Mouse (Mus musculus): ENCODE measurements at regions not wholly inside any gene's neighbourhood (a gene's known extent, or its start where the extent isn't known, plus 50 kb on each side); places are given as distances from the start of the nearest gene placed in this dataset.

DNA sequence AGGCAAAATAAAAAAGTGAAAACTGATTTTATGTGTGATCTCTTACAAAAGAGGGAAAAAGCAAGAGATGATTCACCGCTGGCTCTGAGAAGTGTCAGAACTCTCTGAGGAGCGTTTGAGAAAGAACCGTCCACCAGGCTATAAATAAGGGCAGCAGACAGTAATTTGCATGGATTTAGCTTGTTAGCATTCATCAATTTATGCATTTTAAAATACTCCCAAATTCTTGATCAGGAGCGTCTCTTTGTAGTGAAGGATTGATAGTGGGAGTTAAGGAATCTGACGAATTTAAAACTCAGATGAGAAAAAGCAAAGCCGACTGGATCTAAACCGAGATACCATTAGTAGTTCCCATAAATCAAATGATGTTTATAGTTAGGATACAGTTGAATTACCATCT is 146.8 kb upstream of the Gm10295 start:
- DNase-seq (ENCODE audit: low spot score in 2 of 2), result no peak
- intact Hi-C loops (cut with DNase I), result no loop called here

DNA sequence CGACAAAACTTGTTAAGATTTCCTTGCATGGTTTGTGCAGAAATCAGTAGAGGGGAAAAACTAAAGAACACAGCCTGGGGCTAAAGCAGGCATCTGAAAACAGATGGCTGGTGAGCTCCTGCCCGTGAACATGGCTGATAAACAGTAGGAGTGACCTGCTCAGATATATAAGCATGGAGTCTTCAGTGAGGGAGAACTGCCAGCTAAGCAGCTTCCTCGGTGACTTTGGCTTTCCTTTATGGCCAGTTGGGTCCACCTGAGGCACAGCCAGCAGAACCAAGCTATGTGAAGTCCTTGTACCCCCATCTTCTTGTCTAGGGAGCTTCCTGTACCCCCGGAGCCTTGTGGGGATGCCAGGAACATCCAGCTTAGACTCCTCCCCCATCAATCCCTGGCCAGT is 139.8 kb upstream of the Gm10295 start:
- DNase-seq (ENCODE audit: low spot score in 2 of 2), result no peak
- intact Hi-C loops (cut with DNase I), result no loop called here

DNA sequence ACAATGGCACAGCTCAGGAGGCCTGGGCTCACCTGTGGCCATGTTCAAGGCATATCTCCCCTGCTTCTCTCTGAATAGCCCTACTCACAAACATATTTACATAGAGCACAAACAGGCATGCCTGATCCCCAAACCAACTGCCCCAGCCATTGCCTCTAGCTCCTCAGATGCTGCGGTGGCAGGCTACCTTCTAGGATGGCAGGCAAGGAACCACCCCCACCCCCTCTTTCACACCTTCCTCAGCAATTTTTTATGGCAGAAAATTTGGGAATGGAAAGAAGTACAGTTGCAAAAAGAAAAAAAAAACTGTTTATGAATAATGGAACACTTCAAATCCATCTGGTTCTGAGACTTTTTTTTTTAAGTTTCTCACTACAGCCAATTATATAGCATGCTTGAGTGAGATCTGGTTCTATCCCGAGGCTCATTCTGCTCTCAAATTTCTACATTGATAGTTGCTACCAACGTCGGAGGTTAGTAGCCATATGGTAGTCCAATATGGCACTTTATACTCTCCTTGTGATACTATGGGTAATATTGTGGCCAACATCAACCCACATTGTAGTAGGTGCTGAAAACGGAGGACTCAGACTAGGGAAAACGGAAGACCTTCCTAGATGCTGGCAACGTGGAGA is 136.8 kb upstream of the Gm10295 start:
- peak in 1 of 2 experiments; percentile 4 for DNase-seq (ENCODE audit: low spot score in 2 of 2)
- intact Hi-C loops (cut with DNase I), result no loop called here

DNA sequence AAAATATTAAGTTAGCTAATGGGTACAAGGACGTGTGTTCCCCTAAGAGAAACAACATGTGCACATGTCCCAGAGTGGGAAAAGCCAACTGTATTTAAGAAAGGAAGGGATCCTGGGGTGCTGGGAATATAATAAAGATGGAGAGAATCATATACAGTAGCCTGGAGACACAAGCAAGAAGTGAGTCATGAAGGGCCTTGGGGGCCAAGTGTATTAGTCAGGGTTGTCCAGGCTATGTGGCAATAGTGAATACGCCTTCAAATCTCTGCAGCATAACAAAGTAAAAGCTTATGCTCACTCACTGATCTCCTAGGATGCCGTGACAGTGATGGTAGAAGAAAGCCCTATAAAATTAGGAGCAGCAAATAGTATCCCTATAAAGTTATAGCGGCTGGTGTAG is 124.1 kb upstream of the Gm10295 start:
- intact Hi-C loops (cut with DNase I), result no loop called here
- no peak for DNase-seq (ENCODE audit: low spot score in 2 of 2)

DNA sequence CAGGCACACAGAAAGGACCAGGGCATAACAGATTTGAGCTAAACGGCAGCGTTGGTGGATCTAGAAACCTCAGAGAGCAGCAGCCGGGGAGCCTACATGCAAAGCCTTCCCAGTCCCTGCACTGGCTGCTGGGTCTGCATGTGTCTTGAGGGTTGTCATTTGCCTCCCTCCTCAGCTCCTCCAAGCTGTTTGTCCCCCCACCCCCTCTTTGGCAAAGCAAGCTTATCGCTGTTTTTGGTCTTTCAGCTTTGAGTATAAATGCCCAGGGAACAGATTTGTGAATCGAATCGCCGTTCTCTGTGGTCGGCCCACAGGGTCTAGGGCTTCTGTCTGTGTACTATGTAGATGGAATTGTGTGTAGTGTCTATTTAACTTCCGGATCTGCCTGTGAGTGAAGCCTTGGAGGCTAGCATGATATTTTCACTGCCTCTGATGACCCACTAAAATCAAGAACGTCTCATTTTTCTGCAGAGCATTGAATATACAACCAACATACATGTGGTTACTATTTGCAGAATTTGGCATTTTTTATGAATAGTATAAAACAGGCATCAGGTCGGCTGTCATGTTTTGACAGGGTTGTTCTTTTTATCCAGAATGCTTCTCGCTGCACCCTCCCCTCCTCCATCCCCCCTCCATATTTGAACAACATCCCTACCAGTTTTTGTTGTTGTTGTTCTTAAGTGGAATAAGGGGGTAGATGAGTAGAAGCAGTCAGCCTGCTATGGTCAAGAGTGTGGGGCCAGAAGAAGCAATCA is 121.3 kb upstream of the Gm10295 start:
- intact Hi-C loops (cut with DNase I), result no loop called here

DNA sequence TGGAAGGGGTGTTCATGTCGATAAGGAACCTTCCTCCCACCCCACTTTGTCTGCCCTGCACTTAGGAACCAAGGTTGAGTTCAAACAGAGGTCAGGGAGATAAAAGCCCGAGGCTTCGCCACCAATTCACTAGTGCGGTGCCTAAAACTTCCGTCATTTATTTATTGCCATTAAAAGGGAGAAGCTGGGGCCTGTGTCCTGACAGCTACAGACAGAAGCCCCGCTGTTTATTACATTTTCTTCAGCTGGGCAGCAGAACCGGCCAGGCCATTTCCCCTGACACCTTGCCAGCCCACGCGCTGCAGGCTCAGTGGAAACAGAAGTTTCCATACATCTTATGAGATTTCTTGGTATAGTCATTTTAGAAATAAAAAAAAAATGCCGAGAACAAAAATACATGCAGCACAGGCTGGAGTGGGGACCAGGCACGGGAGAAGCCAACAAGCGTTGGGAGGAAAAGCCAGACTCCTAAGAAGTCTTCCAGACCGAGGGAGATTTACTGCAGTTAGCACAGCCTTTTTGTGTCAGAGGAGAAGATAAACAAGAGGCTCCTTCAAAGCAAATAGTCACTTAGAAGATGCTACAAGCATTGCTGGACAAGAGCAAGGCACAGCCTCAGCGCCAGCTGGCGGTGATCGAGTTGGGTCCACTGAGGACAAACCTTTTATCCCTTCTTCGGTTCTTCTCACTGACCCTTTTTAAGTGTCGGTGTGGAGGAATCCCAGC is 120.5 kb upstream of the Gm10295 start:
- intact Hi-C loops (cut with DNase I), result no loop called here
- DNase-seq (ENCODE audit: low spot score in 2 of 2), result peak; percentile 18 to 19

More for the DNA sequence above, 121.3 kb upstream of the Gm10295 start:
- no peak for DNase-seq (ENCODE audit: low spot score in 2 of 2)

DNA sequence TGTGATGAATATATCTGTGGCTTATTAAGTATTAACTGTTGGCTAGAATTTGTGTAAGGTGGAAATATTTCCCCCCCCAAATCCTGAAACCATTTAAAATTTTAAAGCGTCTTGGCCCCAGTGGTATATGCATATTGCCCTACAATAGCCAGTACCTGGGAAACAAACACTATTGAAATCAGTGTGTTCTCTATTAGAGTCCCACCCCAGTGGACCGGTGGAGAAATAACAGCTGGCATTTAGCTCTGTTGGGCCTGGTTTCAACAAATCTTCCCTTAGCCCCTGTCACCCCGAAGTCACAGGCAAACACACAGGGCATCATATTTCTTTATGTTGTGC is 120.0 kb upstream of the Gm10295 start:
- no peak for DNase-seq (ENCODE audit: low spot score in 2 of 2)
- intact Hi-C loops (cut with DNase I), result no loop called here

DNA sequence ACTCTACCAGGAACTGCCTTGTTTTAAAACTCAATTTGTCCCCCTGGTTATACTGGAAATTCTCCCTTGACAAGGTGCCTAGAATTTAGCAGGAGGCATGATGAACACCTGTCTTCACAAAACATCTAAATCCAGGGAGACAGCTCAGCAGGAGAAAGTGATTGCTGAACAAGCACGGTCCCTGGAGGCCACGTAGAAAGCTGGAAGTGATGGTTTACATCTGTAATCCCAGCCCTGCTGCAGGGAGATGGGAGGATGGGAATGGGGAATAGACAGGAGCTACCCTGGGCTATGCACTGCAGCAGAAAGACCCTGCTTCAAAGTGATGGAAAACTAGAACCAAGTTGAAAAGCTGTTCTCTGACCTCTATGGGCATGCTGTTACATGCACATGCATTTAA is 119.1 kb upstream of the Gm10295 start:
- intact Hi-C loops (cut with DNase I), result no loop called here
- DNase-seq (ENCODE audit: low spot score in 2 of 2), result no peak

DNA sequence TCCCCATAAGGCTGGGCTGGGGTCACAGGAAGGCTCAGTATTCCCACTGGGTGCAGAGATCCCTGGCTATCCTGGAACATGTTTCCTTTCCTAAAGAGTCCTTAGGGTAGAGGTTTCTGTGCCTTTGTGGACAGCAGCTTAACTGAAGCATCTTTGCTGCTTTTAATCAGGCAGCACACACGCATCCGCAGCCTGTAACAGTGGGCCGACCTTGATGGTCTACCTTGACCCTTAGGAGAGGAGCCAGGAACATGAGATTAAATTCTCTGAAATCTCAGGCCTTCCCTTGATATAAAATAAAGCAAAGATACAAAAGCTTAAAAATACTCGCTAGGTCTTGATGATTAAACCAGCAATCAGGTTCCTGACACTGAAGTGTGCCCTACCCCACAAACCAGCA is 118.7 kb upstream of the Gm10295 start:
- intact Hi-C loops (cut with DNase I), result no loop called here
- no peak for DNase-seq (ENCODE audit: low spot score in 2 of 2)

DNA sequence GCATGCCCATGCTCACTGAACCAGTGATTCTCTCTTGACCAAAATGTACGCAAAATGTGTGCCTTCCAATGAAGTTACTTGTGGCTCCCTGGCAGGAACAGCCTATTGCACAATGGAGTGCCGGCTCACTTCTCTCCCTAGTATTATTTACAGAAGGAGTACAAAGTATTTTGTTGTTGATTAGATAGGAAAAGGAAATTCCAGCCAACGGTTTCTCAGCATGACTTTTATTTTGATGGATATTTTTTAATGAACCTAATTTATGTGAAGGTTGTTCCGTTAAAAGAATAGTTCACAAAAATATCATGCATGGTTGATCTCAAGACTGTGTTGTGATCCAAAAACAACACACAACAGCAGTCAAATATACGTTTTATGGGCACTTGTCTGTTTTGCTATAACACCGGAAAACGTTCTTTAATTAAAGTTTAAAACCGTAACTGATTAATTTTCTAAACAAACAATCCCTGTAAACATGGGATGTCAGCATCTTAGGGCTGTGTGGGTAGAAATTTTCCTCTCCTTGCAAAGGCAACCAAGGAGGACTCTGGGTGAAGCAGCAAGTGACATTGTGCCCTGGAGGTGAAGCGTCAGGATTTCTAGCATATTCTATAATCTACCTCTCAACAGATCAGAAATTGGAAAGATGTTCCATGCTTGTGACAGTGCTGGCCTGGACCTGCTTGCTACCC is 116.3 kb upstream of the Gm10295 start:
- no peak for DNase-seq (ENCODE audit: low spot score in 2 of 2)
- intact Hi-C loops (cut with DNase I), result no loop called here

DNA sequence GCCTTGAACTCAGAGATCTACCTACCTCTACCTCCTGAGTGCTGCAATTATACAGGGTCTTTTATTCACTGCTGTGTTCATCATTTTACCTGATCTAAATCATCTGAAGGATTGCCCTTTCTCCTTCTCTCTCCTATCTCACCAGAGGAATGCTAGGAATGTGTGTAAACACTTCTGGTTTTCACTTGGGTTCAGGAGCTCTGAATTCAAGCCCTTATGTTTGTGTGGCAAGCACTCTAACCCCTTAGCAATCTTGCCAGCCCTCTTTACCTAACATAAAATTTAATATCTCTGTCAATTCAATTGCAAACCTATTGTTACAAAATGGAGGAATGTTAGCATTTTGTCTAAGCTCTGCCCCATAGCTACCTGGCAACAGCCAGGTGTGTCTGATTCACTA is 112.8 kb upstream of the Gm10295 start:
- no peak for DNase-seq (ENCODE audit: low spot score in 2 of 2)
- intact Hi-C loops (cut with DNase I), result no loop called here

DNA sequence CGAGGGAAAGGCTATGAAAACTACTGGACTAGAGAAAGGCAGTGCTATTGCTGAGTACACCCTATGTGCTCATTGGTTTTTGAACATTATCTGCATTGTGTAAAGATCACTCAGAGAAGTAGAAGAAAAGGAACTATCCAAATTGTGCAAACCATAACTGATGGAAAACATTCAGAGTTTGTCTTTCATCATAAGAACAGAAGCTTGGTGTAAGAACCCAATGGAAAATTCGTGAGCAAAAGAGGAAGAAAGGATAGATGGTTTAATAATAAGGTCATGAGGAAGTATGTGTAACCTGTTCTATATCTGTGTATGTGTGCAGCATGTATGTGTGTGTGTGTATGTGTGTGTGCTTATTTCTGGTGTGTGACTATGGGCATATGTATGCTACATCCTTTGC is 112.3 kb upstream of the Gm10295 start:
- no peak for DNase-seq (ENCODE audit: low spot score in 2 of 2)
- intact Hi-C loops (cut with DNase I), result no loop called here

DNA sequence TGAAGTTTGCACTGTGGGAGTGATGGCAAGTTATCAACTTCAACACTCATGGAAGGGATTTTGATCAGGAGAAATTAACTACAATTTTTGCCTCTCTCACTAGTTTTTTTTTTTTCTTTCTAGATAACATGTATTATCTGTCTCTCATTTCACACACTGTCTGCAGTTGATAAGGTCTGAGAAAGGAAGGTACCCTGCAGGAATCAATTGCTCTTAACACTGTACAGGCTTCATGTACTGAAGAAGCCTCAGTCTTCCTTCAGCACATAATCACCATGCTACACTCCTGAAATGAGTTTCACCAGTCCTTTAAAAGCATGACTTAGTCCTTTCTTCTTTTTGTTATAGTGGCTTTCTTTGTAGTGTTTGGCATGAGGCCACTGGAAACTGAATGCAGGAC is 108.5 kb upstream of the Gm10295 start:
- intact Hi-C loops (cut with DNase I), result no loop called here
- DNase-seq (ENCODE audit: low spot score in 2 of 2), result no peak

DNA sequence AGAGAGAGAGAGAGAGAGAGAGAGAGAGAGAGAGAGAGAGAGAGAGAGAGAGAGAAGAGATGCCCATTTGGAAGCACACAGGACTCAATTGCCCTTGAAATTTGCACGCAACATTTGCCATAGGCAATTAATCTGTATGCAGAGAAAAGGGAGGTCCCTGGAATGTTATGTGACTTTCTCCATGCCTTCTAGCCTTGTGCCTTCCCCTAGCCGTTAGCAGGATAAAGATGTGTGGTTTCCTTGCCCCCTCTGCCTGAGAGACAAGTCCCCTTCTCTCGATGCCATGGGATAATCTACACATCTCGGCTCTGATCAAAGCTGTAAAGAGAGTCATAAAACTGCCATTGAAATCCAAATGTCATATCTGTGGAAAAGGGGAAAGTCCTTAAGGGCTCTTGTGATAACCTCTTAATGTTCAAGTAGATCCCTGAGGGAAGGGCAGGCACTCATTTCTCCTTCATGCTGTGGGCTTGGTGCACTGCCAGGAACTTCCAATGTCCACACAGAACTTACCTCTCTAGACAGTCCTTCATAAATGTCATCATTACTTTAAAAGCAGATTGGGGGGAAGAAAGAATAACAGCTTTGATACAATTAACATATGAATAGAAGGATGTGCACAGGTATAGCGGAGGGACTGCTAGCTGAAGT is 106.9 kb upstream of the Gm10295 start:
- no peak for DNase-seq (ENCODE audit: low spot score in 2 of 2)
- intact Hi-C loops (cut with DNase I), result no loop called here

DNA sequence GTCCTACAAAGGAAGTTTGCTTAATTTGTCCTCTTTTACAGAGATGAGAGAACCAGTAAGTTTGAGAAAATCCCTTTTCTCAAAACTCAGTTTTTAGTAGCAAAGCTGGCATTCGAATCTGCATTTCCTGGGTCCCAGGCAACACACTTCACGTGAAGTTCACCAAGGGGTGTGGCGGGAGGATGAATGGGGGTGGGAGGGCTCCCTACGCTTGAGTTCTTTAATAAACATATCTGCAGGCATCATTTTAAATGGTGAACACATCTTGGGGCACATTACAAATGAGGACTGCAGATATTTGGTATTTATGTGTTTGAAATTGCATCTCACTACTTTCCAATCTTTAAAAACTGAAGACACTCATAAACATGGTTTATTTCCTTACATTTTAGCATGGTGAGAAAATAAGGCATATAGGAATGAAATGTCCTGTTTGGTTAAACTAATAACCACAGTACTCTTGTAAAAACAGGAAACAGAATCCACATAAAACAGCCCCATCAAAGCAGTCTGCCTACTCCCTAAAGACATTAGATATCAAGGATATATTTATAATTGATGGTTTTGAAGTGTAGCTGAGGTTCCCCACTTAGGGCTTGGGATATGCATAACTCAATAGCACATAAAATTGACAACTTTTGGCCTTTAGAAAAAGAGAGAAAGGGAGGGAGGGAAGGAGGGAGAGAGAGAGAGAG is 106.3 kb upstream of the Gm10295 start:
- intact Hi-C loops (cut with DNase I), result no loop called here
- DNase-seq (ENCODE audit: low spot score in 2 of 2), result no peak

DNA sequence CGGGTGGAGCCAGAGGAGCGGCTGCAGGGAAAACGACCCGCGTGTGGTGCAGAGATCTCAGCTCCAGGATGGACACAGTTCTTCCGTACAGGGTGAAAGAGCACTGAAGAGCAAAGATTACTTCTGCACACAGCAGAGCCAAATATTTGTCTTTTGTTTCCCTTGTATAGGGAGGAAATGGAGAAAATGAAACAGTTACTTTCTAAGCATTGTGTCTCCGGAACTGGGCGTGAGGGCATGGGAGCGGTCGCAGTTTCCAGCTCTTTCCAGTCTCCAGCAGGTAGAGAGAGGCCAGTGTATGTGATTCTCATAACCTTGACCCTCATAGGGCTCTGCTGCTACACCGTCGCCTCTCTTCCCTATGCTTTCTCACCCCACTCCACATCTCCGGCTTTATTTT is 105.1 kb upstream of the Gm10295 start:
- intact Hi-C loops (cut with DNase I), result no loop called here
- DNase-seq (ENCODE audit: low spot score in 2 of 2), result no peak

DNA sequence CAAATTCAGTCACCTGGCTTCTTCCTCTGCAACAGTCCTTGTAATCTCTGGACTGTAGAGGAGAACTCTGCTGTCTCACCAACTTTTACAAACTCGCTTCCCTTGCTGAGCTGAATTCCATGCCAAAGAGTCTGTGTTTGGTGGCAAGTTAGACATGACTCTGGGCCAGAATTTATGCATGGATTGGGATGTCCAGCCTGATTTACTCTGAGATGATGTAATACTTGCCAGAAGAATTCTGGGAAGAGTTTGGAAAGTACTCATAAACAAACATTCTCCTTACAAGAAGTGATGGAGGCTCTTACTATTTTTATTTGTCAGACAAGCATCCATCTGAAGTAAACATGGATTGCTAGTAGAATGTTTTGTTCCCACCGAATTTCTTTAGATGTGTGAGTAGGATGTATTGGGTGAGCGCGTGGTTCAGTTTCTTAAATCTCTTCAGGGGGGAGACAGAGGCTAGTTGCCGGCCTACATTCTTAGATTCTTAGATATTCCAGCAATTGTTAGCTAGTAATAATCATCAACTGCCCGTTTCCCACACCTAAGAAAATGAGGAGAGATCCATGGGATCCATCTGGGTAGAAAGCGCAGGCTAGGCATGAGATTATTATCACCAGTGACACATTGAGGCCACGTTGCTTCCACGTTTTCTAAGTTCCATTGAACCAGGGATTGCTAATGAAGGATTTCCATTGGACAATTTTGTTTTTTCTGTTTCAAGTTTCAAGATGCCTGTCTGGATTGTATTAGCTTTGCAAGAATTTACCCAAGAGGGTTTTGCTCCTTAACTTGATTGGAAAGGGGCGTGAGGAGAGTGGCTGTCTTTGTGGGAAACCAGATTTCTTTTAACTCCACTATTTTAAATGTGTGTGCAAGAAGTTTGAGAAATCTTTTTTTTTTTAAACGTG is 89.3 kb upstream of the Gm10295 start:
- intact Hi-C loops (cut with DNase I), result no loop called here

DNA sequence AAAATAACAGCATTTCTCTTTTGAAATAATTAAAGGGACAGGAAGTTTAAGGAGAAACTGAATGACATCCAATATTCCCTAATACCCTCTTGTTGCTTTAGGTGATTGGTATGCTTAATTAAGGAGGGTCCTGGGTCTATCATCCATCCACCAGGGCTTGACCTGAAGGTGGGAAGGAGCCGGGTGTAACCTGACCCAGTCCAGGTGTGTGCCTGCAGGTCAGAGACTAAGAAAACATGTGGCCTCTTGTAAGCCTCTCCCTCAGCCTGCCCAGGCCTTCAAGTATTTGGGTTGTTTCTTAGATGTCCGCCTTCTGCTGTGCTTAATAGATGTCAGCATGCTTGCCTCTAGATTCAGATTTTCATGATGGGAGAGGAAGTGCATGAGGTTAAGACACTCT is 74.7 kb upstream of the Gm10295 start:
- intact Hi-C loops (cut with DNase I), result no loop called here
- no peak for DNase-seq (ENCODE audit: low spot score in 2 of 2)

More for the DNA sequence above, 89.3 kb upstream of the Gm10295 start:
- DNase-seq (ENCODE audit: low spot score in 2 of 2), result no peak
